Mouse (Mus musculus) forebrain, embryonic 11.5 days (tissue): ENCODE data around the gene Syce1. TPM values are rescaled to one million over a fixed set of nuclear protein-coding genes. Genes with fewer than 3 reads are reported as not detected.
"Not testable (repeated sequence)": the region's sequence is repeated elsewhere in the genome, so short reads cannot be mapped to it uniquely, and the experiment has no call there.

Experiments used
- ATAC-seq: fragments of 200-750 bp; cut with Nextera tagmentation; replicated peaks from 2 replicates; pipeline ENCODE4 v1.8.0; 2017; ENCODE audit warnings: moderate TSS enrichment; ENCODE audit not compliant: low FRiP score
- DNase-seq: peaks from one replicate; pipeline ENCODE4 v3.0.0-alpha.2; 2017; ENCODE audit warnings: low spot score
- H3K27ac ChIP-seq: fragments of 300-500 bp; sonication (generic); 2 replicates; pipeline ENCODE4 v1.5.1; 2014; ENCODE audit warnings: low read depth, low read length
- H3K27me3 ChIP-seq: fragments of 300-500 bp; sonication (generic); 2 replicates; pipeline ENCODE4 v1.6.1; 2014; ENCODE audit warnings: mild to moderate bottlenecking, low read length, mixed read lengths; ENCODE audit not compliant: control insufficient read depth, insufficient read depth
- H3K36me3 ChIP-seq: fragments of 300-500 bp; sonication (generic); 2 replicates; pipeline ENCODE4 v1.6.1; 2014; ENCODE audit warnings: mild to moderate bottlenecking, low read length, moderate library complexity, mixed read lengths; ENCODE audit not compliant: control insufficient read depth, insufficient read depth
- H3K4me1 ChIP-seq: fragments of 300-500 bp; sonication (generic); replicated peaks from 2 replicates; pipeline ENCODE4 v1.6.1; 2014; ENCODE audit warnings: low read length, mixed read lengths; ENCODE audit not compliant: control insufficient read depth, insufficient read depth
- H3K4me2 ChIP-seq: fragments of 300-500 bp; sonication (generic); 2 replicates; pipeline ENCODE4 v1.6.1; 2014; ENCODE audit warnings: low read depth, mild to moderate bottlenecking, low read length, moderate library complexity, mixed read lengths; ENCODE audit not compliant: severe bottlenecking
- H3K4me3 ChIP-seq: fragments of 300-500 bp; sonication (generic); 2 replicates; pipeline ENCODE4 v1.5.1; 2014; ENCODE audit warnings: low read depth, low read length
- H3K9ac ChIP-seq: fragments of 300-500 bp; sonication (generic); 2 replicates; pipeline ENCODE4 v1.6.1; 2014; ENCODE audit warnings: low read length
- H3K9me3 ChIP-seq: fragments of 300-500 bp; sonication (generic); 2 replicates; pipeline ENCODE4 v1.6.1; 2016; ENCODE audit warnings: low read length, mixed read lengths; ENCODE audit not compliant: control insufficient read depth
- WGBS: fragments of 180-500 bp; shearing (Covaris S2); extraction: QIAGEN DNeasy Blood & Tissue Kit; methylation state at CpG from one replicate; pipeline ENCODE4 v1.1.7; 2014; 5-methylcytosine and 5-hydroxymethylcytosine counted together
- polyA plus RNA-seq: library from polyadenylated mRNA; unstranded; fragments of >200 nt; fragmentation: Nextera tagmentation; extraction: Ambion mirVana; gene quantifications from 2 replicates; pipeline ENCODE4 v1.2.1, GENCODE M21; 2014

Syce1 gene
- polyA plus RNA-seq, 1 experiment from 2014 or later = not detected

DNA sequence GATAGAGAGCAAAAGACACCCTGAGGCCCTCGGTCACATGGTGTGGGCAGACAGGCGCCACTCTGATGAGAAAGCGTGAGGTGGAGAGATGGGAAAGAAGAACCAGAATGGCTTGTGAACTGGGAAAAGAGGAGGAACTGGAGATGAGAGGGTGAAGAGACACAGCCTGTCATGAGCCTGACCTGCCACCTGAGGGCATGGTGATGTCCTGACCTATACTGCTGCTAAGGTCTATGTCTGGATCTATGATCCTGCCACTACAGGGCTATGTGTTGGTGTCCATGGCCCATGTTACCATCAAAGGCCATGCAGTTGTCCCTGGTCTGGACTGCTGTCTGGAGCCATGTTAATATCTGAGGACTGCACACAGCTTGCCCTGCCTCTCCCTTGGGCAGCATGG, 10.0 kb upstream of the Syce1 start:
- no peaks in the 10 kb centered on the region for H3K27me3 ChIP-seq
- ATAC-seq (no peak), DNase-seq (no peak)
- no peaks in the 10 kb centered on the region for H3K9me3 ChIP-seq
- no peak overlapping the region for H3K4me2 ChIP-seq
- H3K4me3 ChIP-seq = no peak overlapping the region
- no peaks in the 10 kb centered on the region for H3K36me3 ChIP-seq
- no peak overlapping the region for H3K27ac ChIP-seq
- H3K4me1 ChIP-seq = no peaks in the 10 kb centered on the region
- 85% methylated on average over 3 of the region's 3 CpGs for whole genome bisulfite sequencing
- no peak overlapping the region for H3K9ac ChIP-seq

GRCm38 (mm10) chr7:140793541-140793940, 5.9 kb upstream of the Syce1 start:
- DNase-seq = no peak
- Histone ChIP-seq H3K36me3 (no peaks in the 10 kb centered on the region), H3K9me3 (no peaks in the 10 kb centered on the region), H3K4me3 (no peak overlapping the region), H3K27me3 (no peaks in the 10 kb centered on the region), H3K4me1 (no peaks in the 10 kb centered on the region), H3K27ac (no peak overlapping the region), H3K9ac (no peak overlapping the region), H3K4me2 (no peak overlapping the region)
- ATAC-seq = no peak
- WGBS = 82% methylated on average over 4 of the region's 4 CpGs

- no peaks in the 10 kb centered on the region for H3K4me1 ChIP-seq
- no peak for ATAC-seq
- WGBS = 85% methylated on average over 7 of the region's 7 CpGs
- no peak overlapping the region for H3K4me3 ChIP-seq
- no peaks in the 10 kb centered on the region for H3K36me3 ChIP-seq
- no peak overlapping the region for H3K4me2 ChIP-seq
- H3K27ac ChIP-seq = no peak overlapping the region
- no peaks in the 10 kb centered on the region for H3K27me3 ChIP-seq
- no peak for DNase-seq
- no peak overlapping the region for H3K9ac ChIP-seq
- H3K9me3 ChIP-seq = no peaks in the 10 kb centered on the region
Observed at GRCm38 (mm10) chr7:140788053-140788435, 392 bp upstream of the Syce1 start.

DNA sequence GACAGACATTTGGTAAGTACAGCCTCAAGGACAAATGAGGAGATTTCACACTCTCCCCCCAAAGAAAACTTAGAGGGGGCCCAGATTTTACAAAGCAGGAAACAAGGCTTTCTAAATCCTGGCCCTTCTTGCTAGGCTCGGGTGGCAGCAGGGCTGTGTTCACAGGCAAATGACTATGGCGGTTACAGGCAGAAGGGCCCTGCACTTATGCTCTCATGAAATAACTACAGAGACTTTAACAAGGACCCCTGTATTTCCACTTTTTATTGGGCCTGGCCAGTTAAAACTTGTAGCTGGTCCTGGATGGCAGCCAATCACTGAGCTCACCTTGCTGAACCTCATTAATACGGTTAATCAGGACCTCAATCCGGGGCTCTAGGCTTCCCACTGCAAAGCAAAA, 7.1 kb downstream of the Syce1 start:
- Histone ChIP-seq H3K4me1 (no peaks in the 10 kb centered on the region), H3K27ac (no peak overlapping the region), H3K27me3 (no peaks in the 10 kb centered on the region), H3K9me3 (no peaks in the 10 kb centered on the region), H3K4me2 (no peak overlapping the region), H3K4me3 (no peak overlapping the region), H3K36me3 (no peaks in the 10 kb centered on the region), H3K9ac (no peak overlapping the region)
- ATAC-seq = no peak
- WGBS = 84% methylated on average over 4 of the region's 4 CpGs
- DNase-seq = no peak

- no peak overlapping the region for H3K27ac ChIP-seq
- H3K27me3 ChIP-seq = no peaks in the 10 kb centered on the region
- ATAC-seq = no peak
- H3K4me2 ChIP-seq = no peak overlapping the region
- DNase-seq = no peak
- H3K4me3 ChIP-seq = no peak overlapping the region
- H3K4me1 ChIP-seq = no peaks in the 10 kb centered on the region
- H3K9me3 ChIP-seq = no peaks in the 10 kb centered on the region
- no peaks in the 10 kb centered on the region for H3K36me3 ChIP-seq
- no peak overlapping the region for H3K9ac ChIP-seq
- 82% methylated on average over 12 of the region's 12 CpGs for WGBS
Observed at GRCm38 (mm10) chr7:140765888-140766739, 21.5 kb downstream of the Syce1 start.

DNA sequence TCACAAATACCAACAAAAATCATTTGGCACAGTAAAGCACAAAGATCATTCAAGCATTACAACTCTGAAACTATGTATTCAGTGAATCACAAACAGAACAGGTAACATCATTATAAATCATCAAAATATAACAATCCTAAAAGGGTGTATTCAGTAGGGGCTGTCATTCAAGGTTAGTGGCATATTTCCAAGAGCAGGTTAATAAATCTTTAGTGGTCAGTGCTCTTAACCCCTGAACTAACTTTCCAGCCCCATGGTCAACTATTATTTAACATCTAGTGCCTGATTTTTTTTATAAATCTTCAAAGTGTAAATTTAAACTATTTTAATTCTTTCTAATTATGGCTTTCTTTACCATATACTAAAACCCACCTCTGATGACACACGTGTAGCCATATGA, 22.3 kb downstream of the Syce1 start:
- H3K9ac ChIP-seq, H3K36me3 ChIP-seq, H3K4me2 ChIP-seq, H3K4me3 ChIP-seq, H3K4me1 ChIP-seq, DNase-seq, ATAC-seq, H3K27me3 ChIP-seq, H3K27ac ChIP-seq, H3K9me3 ChIP-seq: not testable (repeated sequence)
- 66% methylated on average over 1 of the region's 1 CpGs for WGBS

DNA sequence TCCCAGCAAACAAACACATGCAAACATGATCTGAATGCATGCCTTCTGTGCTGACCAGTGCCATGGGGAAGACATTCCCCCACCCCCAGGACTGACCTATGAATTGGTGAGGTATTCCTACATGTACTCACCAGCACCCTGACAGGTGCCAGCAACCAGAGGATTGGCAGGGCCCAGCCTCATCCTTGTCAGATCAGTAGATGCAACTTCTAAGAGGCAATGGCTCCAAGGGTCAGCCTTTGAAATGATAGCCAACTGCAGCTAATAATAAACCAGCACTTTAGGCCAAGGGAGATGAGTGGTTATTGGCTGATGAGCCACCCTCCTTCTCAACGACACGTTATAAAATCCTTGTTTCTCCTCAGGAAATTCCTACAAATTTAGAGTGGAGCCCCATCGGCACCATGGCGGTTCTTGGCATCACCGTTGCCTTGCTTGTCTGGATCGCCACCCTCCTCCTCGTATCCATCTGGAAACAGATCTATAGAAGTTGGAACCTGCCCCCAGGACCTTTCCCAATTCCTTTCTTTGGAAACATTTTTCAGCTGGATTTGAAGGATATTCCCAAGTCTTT, 24.1 kb downstream of the Syce1 start, which contains the start of gene Cyp2e1:
Gene Cyp2e1, plus strand, starts transcription at position 293 of the 574 bp plus-strand sequence.
- ATAC-seq = no peak

GRCm38 (mm10) chr7:140760647-140761046, 27.0 kb downstream of the Syce1 start:
- H3K27ac ChIP-seq = no peak overlapping the region
- no peak overlapping the region for H3K9ac ChIP-seq
- no peaks in the 10 kb centered on the region for H3K27me3 ChIP-seq
- no peak overlapping the region for H3K4me2 ChIP-seq
- no peak overlapping the region for H3K4me3 ChIP-seq
- no peaks in the 10 kb centered on the region for H3K9me3 ChIP-seq
- no peak for ATAC-seq
- no peaks in the 10 kb centered on the region for H3K36me3 ChIP-seq
- DNase-seq = no peak
- no peaks in the 10 kb centered on the region for H3K4me1 ChIP-seq

More for the DNA sequence above, 24.1 kb downstream of the Syce1 start, which contains the start of gene Cyp2e1:
- no peaks in the 10 kb centered on the region for H3K9me3 ChIP-seq
- no peak within 1 kb of the TSS for H3K4me2 ChIP-seq
- H3K4me3 ChIP-seq = no peak within 1 kb of the TSS
- no peaks in the 10 kb centered on the region for H3K36me3 ChIP-seq
- no peak within 1 kb of the TSS for H3K9ac ChIP-seq
- no peak within 1 kb of the TSS for H3K27ac ChIP-seq
- H3K4me1 ChIP-seq = no peaks in the 10 kb centered on the region
- WGBS = 89% methylated on average over 7 of the region's 7 CpGs
- DNase-seq = no peak
- H3K27me3 ChIP-seq = no peaks in the 10 kb centered on the region
